Mouse (Mus musculus) gastrocnemius, adult 18-20 months (tissue): ENCODE data around the gene Slc10a7. TPM values are rescaled to one million over a fixed set of nuclear protein-coding genes. Genes with fewer than 3 reads are reported as not detected.

Experiments used
- total RNA-seq, 2 experiments: library from RNA; stranded (reverse); gene quantifications; 2 replicates each; pipeline ENCODE4 v1.2.3; 2021

Gene Slc10a7
- total RNA-seq, 2 experiments from 2014 or later = 5.2 to 5.8 TPM

Other genes with a start within 250 kb of the Slc10a7 start
- gene Pou4f2, start 72.7 kb upstream of the Slc10a7 start, total RNA-seq = not detected
- gene Rbmxl1, start 448 bp upstream of the Slc10a7 start, total RNA-seq = 10 to 100 TPM; 11.1 to 12.0 TPM